Mouse (Mus musculus): ENCODE results near the gene Syn3.

DNA sequence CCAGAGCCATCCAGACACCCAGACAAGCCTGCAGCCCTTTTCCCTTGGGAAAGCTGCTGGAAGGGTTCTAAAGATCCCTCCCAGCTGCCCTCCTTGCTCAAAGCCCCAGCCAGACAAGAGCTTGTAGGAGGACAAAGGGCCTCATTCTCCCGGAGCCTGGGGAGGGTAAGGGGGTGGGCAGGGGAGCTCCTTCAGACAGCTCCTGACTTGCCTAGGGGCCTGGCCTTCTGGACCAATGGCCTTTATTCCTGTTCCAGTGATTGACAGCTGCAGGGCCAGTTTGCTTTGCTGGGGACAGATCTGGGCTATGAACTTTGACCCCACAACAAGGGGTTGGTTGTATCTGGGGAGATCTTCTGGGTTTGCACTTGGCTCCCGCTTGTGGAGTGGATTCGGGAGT is 429.4 kb downstream of the Syn3 start:
- TF ChIP-seq GATA1 (IDR thresholded peaks at IDR 0.05; ENCODE audit: borderline replicate concordance, low read length) (no peak), FLI1 (IDR thresholded peaks at IDR 0.05; ENCODE audit: low read length) (no peak)
